Mouse (Mus musculus) left cerebral cortex, adult 18-20 months (tissue): ENCODE measurements around the gene Gemin5. TPM values are rescaled to one million over a fixed set of nuclear protein-coding genes. Genes with fewer than 3 reads are reported as not detected.
"Not testable (repeated sequence)": the region's sequence is repeated elsewhere in the genome, so short reads cannot be mapped to it uniquely, and the experiment has no call there.

Source experiments
- DNase-seq, 2 experiments: peaks; one replicate each; pipeline ENCODE4 v3.0.0; 2021 to 2022; ENCODE audit warnings: low spot score in 2 of 2, mixed read lengths in 1 of 2
- long read RNA-seq, 2 experiments: library from polyadenylated mRNA; stranded (forward); transcript quantifications; one replicate each; pipeline ENCODE4 v2.0.0; 2021
- total RNA-seq, 2 experiments: library from RNA; stranded (reverse); gene quantifications; 2 replicates each; pipeline ENCODE4 v1.2.3; 2021

Gemin5 gene
- 10 to 100 TPM; 18.9 to 19.0 TPM for total RNA-seq
- long read RNA-seq, experiment 1, full-length matches to known transcripts, result 4 of 15 reads
- long read RNA-seq, experiment 1, partial matches to known transcripts, result 8 of 15 reads
- long read RNA-seq, experiment 1, other reads (novel, unspliced or antisense), result 3 of 15 reads
- long read RNA-seq, experiment 2, partial matches to known transcripts, result 3 of 3 reads
- long read RNA-seq, experiment 2, other reads (novel, unspliced or antisense), result 0 of 3 reads

- peak; percentile 83 to 89 for DNase-seq
Measured at GRCm38 (mm10) chr11:58168167-58168915, at the start of gene Gemin5. Gene Gemin5, minus strand, starts transcription at chr11:58168539.

DNA sequence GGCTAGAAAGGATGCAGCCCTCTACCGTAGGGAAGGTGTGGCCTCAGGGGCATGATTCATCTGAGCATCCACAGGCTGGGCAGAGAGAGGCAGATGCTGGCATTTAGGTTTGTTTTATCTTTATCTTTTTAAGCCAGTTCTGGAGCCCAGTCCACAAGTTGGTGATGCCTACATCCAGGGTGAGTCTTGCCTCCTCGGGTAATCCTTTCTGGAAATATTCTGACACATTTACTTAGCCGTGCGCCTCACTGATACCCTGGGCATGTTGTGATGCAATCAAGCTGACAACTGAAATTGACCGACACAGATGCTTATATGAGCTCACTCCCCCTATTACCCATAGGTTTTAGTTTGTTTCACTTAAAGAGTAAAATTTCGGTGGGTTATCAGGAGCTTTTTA lies 48.5 kb upstream of the Gemin5 start:
- DNase-seq, result no peak

GRCm38 (mm10) chr11:58215814-58216213 lies 47.5 kb upstream of the Gemin5 start:
- no peak for DNase-seq

GRCm38 (mm10) chr11:58215049-58215430 lies 46.7 kb upstream of the Gemin5 start:
- DNase-seq, result not testable (repeated sequence)

DNA sequence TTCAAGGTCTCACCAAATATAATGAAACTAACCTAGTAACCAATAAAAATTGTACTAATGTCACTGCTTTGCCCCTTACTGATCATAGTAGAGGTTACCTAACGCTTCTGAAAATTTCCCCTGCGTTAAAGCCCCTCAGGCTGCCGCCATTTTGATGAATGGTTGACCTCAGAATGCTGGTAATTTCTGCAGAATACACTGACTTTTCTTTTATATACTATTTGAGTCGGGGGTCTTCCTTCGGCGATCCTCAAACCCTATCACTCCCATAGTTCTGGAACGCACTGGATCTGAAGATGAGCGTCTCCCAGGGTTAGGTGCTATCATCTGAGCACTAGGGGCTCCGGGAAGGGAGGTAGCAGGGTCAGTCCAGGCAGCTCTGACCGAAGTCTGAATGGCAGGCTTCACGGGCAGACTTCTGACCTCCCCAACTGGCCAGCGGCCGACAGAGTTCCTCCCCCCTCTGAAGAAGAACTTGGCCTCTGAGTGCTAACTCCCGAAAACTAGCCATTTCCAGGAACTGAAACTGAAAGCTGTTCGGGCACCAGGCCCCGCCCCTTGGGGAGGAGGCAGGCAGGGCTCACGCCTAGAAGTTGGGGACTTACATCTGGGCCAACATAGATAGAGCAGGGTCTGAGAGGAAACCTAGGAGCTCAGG lies 46.2 kb upstream of the Gemin5 start:
- DNase-seq, result peak; percentile 21 to 26

GRCm38 (mm10) chr11:58213673-58214342 lies 45.5 kb upstream of the Gemin5 start:
- no peak for DNase-seq

DNA sequence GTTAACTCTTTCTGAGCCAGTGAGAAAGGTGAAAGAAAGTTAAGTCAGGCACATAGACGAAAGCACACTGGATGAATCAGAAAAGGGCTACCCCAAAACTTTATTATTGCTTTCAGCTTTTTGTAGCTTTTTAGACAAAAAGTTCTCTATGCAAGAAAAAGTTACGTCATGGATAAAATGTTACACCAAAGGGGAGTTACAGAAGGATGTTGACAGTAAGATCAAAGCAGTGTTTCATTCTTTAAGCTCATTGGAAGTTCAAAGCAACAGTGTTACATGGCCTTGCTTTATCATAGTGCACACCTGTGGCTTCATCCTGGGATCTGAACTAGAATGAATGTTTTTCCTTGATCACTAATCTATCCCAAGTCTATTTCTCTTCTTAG lies 43.3 kb upstream of the Gemin5 start:
- no peak for DNase-seq

- no peak for DNase-seq
Measured at GRCm38 (mm10) chr11:58211062-58211681, 42.8 kb upstream of the Gemin5 start.

GRCm38 (mm10) chr11:58210321-58210886 lies 42.1 kb upstream of the Gemin5 start:
- no peak for DNase-seq

DNA sequence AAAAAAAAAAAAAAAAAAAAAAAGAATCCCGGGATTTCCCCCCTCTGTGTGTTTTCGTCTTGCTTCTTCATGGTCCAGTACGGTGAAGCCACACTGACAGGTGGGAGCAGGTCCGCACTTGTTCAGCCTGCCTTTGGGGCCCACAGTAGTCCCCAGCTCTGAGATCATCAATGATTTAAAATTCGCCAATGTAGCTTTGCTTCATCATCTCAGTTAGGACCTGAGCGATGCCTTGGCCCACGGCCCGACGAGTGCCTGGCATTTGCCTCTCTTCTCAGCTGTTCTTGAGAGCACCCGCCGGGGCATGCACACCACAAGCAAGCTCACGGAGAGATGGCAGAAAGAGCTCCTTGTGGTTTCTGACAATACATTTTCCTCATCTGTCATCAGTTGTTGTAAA lies 32.7 kb upstream of the Gemin5 start:
- DNase-seq, result no peak

- DNase-seq, result no peak
Measured at GRCm38 (mm10) chr11:58200226-58200625, 31.9 kb upstream of the Gemin5 start.

- peak; percentile 54 to 55 for DNase-seq
Measured at GRCm38 (mm10) chr11:58199229-58200037, 31.1 kb upstream of the Gemin5 start, which contains the start of the genes Igtp and Irgm2. Gene Igtp, plus strand, starts transcription at chr11:58199556. Gene Irgm2, plus strand, starts transcription at chr11:58199618.

GRCm38 (mm10) chr11:58198663-58199062 lies 30.3 kb upstream of the Gemin5 start:
- no peak for DNase-seq

GRCm38 (mm10) chr11:58193860-58194520 lies 25.7 kb upstream of the Gemin5 start:
- DNase-seq, result no peak

GRCm38 (mm10) chr11:58193326-58193725 lies 25.0 kb upstream of the Gemin5 start:
- DNase-seq, result peak in 1 of 2 experiments; percentile 7

DNA sequence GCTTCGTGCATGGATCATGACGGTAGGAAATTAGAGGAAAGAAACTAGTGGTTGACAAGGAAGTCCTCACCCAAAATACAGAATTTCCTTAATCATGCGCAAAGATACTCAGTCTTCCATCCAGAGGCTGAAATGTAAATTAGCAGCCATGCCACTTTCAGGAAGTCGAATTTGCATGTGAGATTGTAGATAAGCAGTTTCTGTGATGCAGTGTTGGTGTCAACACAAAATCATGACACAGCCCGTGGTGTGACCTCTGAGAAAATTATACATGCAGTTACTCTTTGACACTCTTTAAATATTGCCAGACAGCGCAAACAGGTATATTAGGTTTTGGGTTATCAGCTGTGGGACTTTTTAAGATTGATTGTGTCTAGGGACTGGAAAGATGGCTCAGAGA lies 21.3 kb upstream of the Gemin5 start:
- no peak for DNase-seq

- DNase-seq, result no peak
Measured at GRCm38 (mm10) chr11:58183579-58183978, 15.2 kb upstream of the Gemin5 start.

- DNase-seq, result no peak
Measured at GRCm38 (mm10) chr11:58180756-58181155, 12.4 kb upstream of the Gemin5 start.

DNA sequence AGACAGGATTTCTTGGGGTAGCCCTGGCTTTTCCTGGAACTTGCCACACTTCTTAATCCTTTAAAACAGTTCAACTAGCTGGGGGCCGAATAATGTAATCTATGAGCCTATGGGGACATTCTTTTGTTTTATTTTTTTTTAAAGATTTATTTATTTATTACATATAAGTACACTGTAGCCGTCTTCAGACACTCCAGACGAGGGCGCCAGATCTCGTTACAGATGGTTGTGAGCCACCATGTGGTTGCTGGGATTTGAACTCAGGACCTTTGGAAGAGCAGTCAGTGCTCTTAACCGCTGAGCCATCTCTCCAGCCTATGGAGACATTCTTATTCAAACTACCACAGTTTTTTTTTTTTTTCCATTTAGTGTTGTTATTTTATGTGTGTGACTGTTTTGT lies 11.6 kb upstream of the Gemin5 start:
- DNase-seq, result not testable (repeated sequence)
